Comparison of ENCODE assay signal across 9 mouse cellular contexts in genomic region chr19:53808041-53808777, GRCm38 (mm10).
DNase-seq lines count a peak whose midpoint lies in the region; ATAC-seq and TF ChIP-seq lines count a peak whose summit lies in the region.
"Had no signal": no experiment of that assay in that cellular context is flagged by ENCODE, and none has a peak within 500 bp of the region (broad histone marks: within the 10 kb centered on the region; RNA-seq: fewer than 3 reads in every experiment).

No protein-coding gene starts in this region.

- H3K4me2 ChIP-seq in lung, embryonic 14.5 days = peak overlapping the region; percentile 41

- H3K9me3 ChIP-seq in lung, embryonic 14.5 days (ENCODE audit: low read depth, low read length) = no peaks in the 10 kb centered on the region
- no peaks in the 10 kb centered on the region for H3K9me3 ChIP-seq in limb, embryonic 10.5 days (replicated peaks)

- ATAC-seq in lung, embryonic 14.5 days (ENCODE audit: insufficient read depth) = peak; percentile 60
- ATAC-seq: hindbrain, postnatal 0 days had no signal

- TF ChIP-seq CTCF in lung, embryonic 14.5 days (IDR thresholded peaks at IDR 0.05; ENCODE audit: low read depth) = no peak

- H3K9ac ChIP-seq in lung, embryonic 14.5 days = no peak overlapping the region

- no peaks in the 10 kb centered on the region for H3K27me3 ChIP-seq in lung, embryonic 14.5 days (ENCODE audit: insufficient read depth, low read length)
- 0 out of 2 replicates have a peak, but pooled peaks cover 8% of the 10 kb centered on the region for H3K27me3 ChIP-seq in limb, embryonic 10.5 days (ENCODE audit: low read depth, poor library complexity, severe bottlenecking)

- H3K4me3 ChIP-seq in lung, embryonic 14.5 days (ENCODE audit: low read depth, low read length) = no peak overlapping the region
- no peak overlapping the region for H3K4me3 ChIP-seq in limb, embryonic 10.5 days

- 28% methylated on average over 15 of the region's 15 CpGs for WGBS in lung, embryonic 14.5 days
- WGBS in limb, embryonic 10.5 days = 61% methylated on average over 15 of the region's 15 CpGs

- peak overlapping the region; percentile 82 for H3K27ac ChIP-seq in lung, embryonic 14.5 days (ENCODE audit: low read depth)
- H3K27ac ChIP-seq in limb, embryonic 10.5 days = peak overlapping the region; percentile 28; the same call in 1 of the 2 replicates
- H3K27ac ChIP-seq: hindbrain, postnatal 0 days; macrophage had no signal

- H3K4me1 ChIP-seq in lung, embryonic 14.5 days (ENCODE audit: insufficient read depth) = peaks cover 17% of the 10 kb centered on the region
- H3K4me1 ChIP-seq in limb, embryonic 10.5 days = peaks cover 32% of the 10 kb centered on the region

- peak; percentile 64 for DNase-seq in lung, embryonic 14.5 days
- DNase-seq in lung, postnatal 10 days = no peak
- peak; percentile 64 to 67 for DNase-seq in frontal cortex, adult 2 months (ENCODE audit: extremely low spot score in 1 of 2, low spot score in 1 of 2)
- no peak for DNase-seq in limb, embryonic 10.5 days (ENCODE audit: low spot score)
- peak; percentile 57 to 81 for DNase-seq in right cerebral cortex, postnatal 36 days (ENCODE audit: low spot score in 2 of 2)
- DNase-seq in embryo, embryonic 10 days (ENCODE audit: low spot score) = no peak
- no peak for DNase-seq in adrenal gland, postnatal 10 days

- no peaks in the 10 kb centered on the region for H3K36me3 ChIP-seq in lung, embryonic 14.5 days (ENCODE audit: insufficient read depth)
- no peaks in the 10 kb centered on the region for H3K36me3 ChIP-seq in limb, embryonic 10.5 days

Comparison
In these comparisons a context has a peak if more than half of its experiments do, and no peak if none do; other contexts are left out.
1. DNase-seq: peak in lung, embryonic 14.5 days (single experiment), frontal cortex, adult 2 months (2 of 2) and right cerebral cortex, postnatal 36 days (2 of 2); none in lung, postnatal 10 days (single experiment), limb, embryonic 10.5 days (single experiment), embryo, embryonic 10 days (single experiment) and adrenal gland, postnatal 10 days (single experiment).